Mouse (Mus musculus) neutrophil, adult 5-6 weeks (primary cell): Measurements from ENCODE around the gene Ccdc51. TPM values are rescaled to one million over a fixed set of nuclear protein-coding genes. Genes with fewer than 3 reads are reported as not detected.
"Not testable (repeated sequence)": the region's sequence is repeated elsewhere in the genome, so short reads cannot be mapped to it uniquely, and the experiment has no call there.

Experiments used
- ATAC-seq: fragments of 151-379, 151-347 bp; 2 replicates; pipeline ENCODE4 v1.8.0; 2017; ENCODE audit warnings: mild to moderate bottlenecking, moderate TSS enrichment; ENCODE audit not compliant: insufficient number of reproducible peaks, poor library complexity, low FRiP score, severe bottlenecking; ENCODE audit errors: extremely low read depth
- total RNA-seq: library from RNA; stranded (forward); fragments of 200-1000 nt; gene quantifications from 2 replicates; pipeline ENCODE4 v1.2.3, GENCODE M21; 2017

Ccdc51 gene
- total RNA-seq, 1 experiment from 2014 or later = 5.8 TPM

- ATAC-seq = no peak
Measured at GRCm38 (mm10) chr9:109111591-109111990, 29.3 kb downstream of the Ccdc51 start.

GRCm38 (mm10) chr9:109113331-109113730, 31.0 kb downstream of the Ccdc51 start:
- no peak for ATAC-seq

- no peak for ATAC-seq
Measured at GRCm38 (mm10) chr9:109114276-109114675, 32.0 kb downstream of the Ccdc51 start.

- ATAC-seq = no peak
Measured at GRCm38 (mm10) chr9:109114871-109115270, 32.6 kb downstream of the Ccdc51 start.

GRCm38 (mm10) chr9:109116205-109116604, 33.9 kb downstream of the Ccdc51 start:
- ATAC-seq = no peak

GRCm38 (mm10) chr9:109118106-109118505, 35.8 kb downstream of the Ccdc51 start:
- ATAC-seq = no peak

GRCm38 (mm10) chr9:109119571-109119970, 37.3 kb downstream of the Ccdc51 start:
- ATAC-seq = no peak

- ATAC-seq = no peak
Measured at GRCm38 (mm10) chr9:109120956-109121355, 38.7 kb downstream of the Ccdc51 start.

GRCm38 (mm10) chr9:109122553-109123085, 40.3 kb downstream of the Ccdc51 start:
- peak; percentile 48; the same call in 1 of the 2 replicates for ATAC-seq

- no peak for ATAC-seq
Measured at GRCm38 (mm10) chr9:109123266-109123665, 41.0 kb downstream of the Ccdc51 start.

- no peak for ATAC-seq
Measured at GRCm38 (mm10) chr9:109124164-109124563, 41.9 kb downstream of the Ccdc51 start.

GRCm38 (mm10) chr9:109125043-109125442, 42.8 kb downstream of the Ccdc51 start:
- ATAC-seq = no peak

GRCm38 (mm10) chr9:109125481-109125880, 43.2 kb downstream of the Ccdc51 start:
- no peak for ATAC-seq

GRCm38 (mm10) chr9:109127076-109127475, 44.8 kb downstream of the Ccdc51 start:
- no peak for ATAC-seq

GRCm38 (mm10) chr9:109128211-109128610, 45.9 kb downstream of the Ccdc51 start:
- no peak for ATAC-seq

GRCm38 (mm10) chr9:109130076-109130475, 47.8 kb downstream of the Ccdc51 start:
- ATAC-seq = no peak

- ATAC-seq = not testable (repeated sequence)
Measured at GRCm38 (mm10) chr9:109140414-109140813, 58.1 kb downstream of the Ccdc51 start.

Other genes starting within 250 kb of the Ccdc51 start
- 2.4 and 8.5 TPM in 2 replicates for gene Slc26a6, start 229.2 kb upstream of the Ccdc51 start, total RNA-seq
- not detected in 2 replicates for gene Tmem89, start 167.9 kb upstream of the Ccdc51 start, total RNA-seq
- gene Uqcrc1, start 145.9 kb upstream of the Ccdc51 start, total RNA-seq = 82.3 and 109 TPM in 2 replicates
- 2.0 and 2.3 TPM in 2 replicates for gene Col7a1, start 128.9 kb upstream of the Ccdc51 start, total RNA-seq
- gene Ucn2, start 96.5 kb upstream of the Ccdc51 start, total RNA-seq = 0.49 TPM in 1 of 2 replicates, not detected in the other
- gene Pfkfb4, start 90.7 kb upstream of the Ccdc51 start, total RNA-seq = 147 and 153 TPM in 2 replicates
- gene Shisa5, start 43.9 kb upstream of the Ccdc51 start, total RNA-seq = 1,927 and 2,078 TPM in 2 replicates
- 28.9 and 29.1 TPM in 2 replicates for gene Trex1, start 22.8 kb upstream of the Ccdc51 start, total RNA-seq
- gene Atrip, start 8.4 kb upstream of the Ccdc51 start, total RNA-seq = 15.9 and 22.6 TPM in 2 replicates
- gene Tma7, start 94 bp downstream of the Ccdc51 start, total RNA-seq = 99.2 and 100 TPM in 2 replicates
- gene Plxnb1, start 12.9 kb downstream of the Ccdc51 start, total RNA-seq = 0.12 and 1.0 TPM in 2 replicates
- 0.93 TPM in 1 of 2 replicates, not detected in the other for gene Fbxw21, start 79.5 kb downstream of the Ccdc51 start, total RNA-seq
- 0.81 and 1.4 TPM in 2 replicates for gene Fbxw13, start 113.5 kb downstream of the Ccdc51 start, total RNA-seq
- gene Fbxw20, start 152.3 kb downstream of the Ccdc51 start, total RNA-seq = not detected in 2 replicates
- gene Fbxw14, start 205.2 kb downstream of the Ccdc51 start, total RNA-seq = not detected in 2 replicates